Mouse (Mus musculus) spleen, adult 18-20 months (tissue): ENCODE measurements around the gene Ndufaf7.

Experiments used
- DNase-seq, 2 experiments: peaks; one replicate each; pipeline ENCODE4 v3.0.0; 2022; ENCODE audit warnings: mixed read lengths in 2 of 2

Ndufaf7 gene

GRCm38 (mm10) chr17:78936466-78937228 lies at the start of gene Ndufaf7, which contains the start of gene Cebpz:
Gene Ndufaf7, plus strand, starts transcription at chr17:78937136.
Gene Cebpz, minus strand, starts transcription at chr17:78937066.
- DNase-seq = peak; percentile 90 to 97

DNA sequence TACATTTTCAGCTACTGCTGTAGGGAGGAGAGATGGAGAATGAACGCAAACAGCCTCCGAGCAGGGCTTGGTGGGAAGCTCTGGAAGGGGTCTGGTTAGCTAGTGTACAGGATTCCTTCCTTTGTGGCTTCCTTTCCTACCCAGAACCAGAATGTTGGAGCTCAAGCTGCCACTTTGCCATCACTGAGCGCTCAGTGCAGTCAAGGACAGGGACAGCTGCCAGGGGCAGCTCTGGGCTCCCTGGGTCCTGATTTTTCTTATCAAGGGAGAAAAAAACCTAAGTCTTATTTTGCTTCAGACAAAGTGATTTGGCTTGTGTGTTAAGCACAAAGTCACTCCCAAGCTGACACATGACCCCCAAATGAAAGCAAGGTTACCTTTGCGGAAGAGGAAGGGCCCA lies 48.4 kb upstream of the Ndufaf7 start:
- no peak for DNase-seq

DNA sequence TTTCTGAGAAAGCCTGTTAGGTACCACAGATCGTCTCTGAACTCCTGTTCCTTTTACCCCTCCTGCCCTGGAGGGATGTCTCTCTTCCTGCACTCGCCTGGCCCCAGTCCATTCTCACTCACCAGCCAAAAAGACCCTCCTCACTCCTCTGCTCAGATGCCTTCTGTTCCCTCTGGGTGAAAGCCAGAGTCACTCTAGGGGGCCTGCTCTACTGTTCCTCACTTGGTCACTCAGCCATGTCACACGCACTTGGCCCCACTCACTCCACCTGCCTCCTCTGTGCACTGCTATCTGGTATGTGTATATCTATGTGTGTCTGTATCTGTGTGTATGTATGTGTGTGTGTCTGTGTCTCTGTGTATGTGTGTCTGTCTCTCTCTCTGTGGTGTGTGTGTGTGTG lies 47.8 kb upstream of the Ndufaf7 start:
- no peak for DNase-seq

DNA sequence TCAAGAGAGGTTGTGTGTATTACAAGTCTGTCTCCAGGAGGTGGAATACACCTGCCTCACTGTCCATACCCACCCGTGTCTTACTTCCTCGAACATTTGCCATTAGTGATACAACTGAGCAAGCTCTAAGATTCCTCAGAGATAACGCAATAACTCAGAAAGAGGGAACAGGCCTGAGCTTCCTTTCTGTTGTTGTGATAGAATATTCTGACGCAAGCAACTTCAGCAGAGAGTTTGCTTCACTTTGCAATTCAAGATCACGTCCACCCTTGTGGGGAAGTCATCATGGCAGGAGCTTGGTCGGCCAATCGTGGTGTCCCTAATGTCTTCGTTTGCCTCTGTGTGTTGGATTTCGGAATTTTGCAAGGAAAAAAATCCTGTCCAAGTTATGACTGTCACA lies 45.9 kb upstream of the Ndufaf7 start:
- no peak for DNase-seq

GRCm38 (mm10) chr17:78894991-78895390 lies 41.9 kb upstream of the Ndufaf7 start:
- no peak for DNase-seq

DNA sequence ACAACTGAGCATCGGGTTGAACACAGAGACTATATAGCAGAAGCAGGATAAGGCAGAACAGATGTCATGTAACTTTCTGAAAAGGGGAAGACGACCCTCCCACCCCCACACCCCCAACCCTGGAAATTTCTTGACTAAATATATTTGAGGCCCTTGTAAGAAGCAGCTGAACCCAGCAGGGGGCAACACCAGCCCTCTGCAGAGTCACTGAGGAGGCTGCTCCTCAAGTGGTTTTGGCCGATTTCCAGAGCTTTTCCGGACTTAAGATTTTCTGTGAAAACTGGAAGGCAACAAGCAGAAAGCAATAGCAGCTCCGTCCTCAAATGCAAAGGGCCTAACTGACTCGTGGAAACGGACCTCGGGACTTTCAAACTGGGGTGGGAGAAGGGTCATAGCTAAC lies 41.5 kb upstream of the Ndufaf7 start:
- DNase-seq = peak in 1 of 2 experiments; percentile 21

- DNase-seq = no peak
These were observed 33.8 kb upstream of the Ndufaf7 start for GRCm38 (mm10) chr17:78903158-78903557.

- DNase-seq = no peak
These were observed 30.0 kb upstream of the Ndufaf7 start, which contains the start of gene Sult6b1 for GRCm38 (mm10) chr17:78906892-78907291. Gene Sult6b1, minus strand, starts transcription at chr17:78906992.

- no peak for DNase-seq
These were observed 27.6 kb upstream of the Ndufaf7 start for GRCm38 (mm10) chr17:78909374-78909773.

DNA sequence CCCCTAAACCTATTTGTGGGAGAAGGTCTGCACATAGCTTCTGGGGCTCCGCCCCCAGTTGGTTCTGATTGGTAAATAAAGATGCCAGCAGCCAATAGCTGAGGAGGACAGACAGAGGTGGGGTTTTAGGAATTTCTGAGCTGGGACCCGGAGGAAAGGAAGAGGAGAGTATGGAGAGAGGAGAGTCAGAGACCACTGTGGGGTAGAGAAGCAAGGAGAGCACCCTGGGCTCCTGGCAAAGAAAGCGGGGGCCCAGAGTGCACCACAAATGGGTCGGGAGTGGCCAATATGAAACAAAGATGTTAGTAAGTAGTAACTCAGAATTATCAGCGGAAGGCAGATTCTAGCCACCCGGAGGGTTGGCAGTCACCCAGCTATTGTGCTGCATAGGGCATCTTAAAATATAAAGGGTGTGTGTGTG lies 24.1 kb upstream of the Ndufaf7 start:
- no peak for DNase-seq

DNA sequence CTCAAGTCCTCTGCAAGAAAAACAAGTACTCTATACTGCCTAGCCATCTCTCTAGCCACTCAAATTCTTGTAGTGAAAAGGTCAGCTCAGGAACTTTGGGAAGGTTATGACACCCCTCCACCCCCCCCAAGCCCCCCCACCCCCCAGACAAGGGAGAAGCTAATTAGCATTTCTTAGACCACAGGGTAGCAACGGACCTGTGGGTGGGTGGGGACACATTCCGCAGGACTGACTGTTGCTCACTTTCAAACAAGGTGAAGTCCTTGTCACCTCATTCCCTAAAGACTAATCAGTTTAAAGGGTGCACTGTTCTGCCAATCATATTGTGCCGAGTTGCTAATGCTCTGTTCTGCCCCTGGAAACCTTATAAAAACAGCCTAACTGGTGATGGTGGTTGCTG lies 23.0 kb upstream of the Ndufaf7 start:
- DNase-seq = no peak

GRCm38 (mm10) chr17:78915772-78916171 lies 21.2 kb upstream of the Ndufaf7 start:
- DNase-seq = no peak

DNA sequence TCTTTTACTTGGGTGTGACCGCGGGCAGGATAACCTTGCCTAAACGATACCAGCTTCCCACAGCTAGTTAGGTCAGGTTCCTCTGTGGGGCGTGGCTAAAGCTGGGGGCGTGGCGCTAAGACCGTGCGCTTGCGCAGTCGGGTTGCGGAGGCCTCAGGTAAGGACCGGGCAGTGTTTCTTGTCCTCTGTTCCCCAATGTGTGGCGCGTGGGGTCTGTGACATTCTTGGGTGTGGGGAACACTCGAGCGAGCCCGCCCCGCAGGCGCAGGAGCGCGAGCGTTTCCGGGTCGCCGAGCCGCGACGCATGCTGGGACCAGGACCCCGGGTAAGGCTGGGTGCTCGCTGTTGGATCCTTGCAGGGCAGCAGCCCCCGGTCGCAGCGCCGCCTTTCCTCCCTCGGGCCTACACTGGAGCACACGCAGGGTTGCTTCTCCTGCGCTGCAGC lies 20.5 kb upstream of the Ndufaf7 start, which contains the start of gene Cebpzos:
TSS of gene Cebpzos (plus strand) at position 132 of the 445 bp plus-strand sequence.
- peak; percentile 86 to 92 for DNase-seq

GRCm38 (mm10) chr17:78916899-78917298 lies 20.0 kb upstream of the Ndufaf7 start:
- no peak for DNase-seq

DNA sequence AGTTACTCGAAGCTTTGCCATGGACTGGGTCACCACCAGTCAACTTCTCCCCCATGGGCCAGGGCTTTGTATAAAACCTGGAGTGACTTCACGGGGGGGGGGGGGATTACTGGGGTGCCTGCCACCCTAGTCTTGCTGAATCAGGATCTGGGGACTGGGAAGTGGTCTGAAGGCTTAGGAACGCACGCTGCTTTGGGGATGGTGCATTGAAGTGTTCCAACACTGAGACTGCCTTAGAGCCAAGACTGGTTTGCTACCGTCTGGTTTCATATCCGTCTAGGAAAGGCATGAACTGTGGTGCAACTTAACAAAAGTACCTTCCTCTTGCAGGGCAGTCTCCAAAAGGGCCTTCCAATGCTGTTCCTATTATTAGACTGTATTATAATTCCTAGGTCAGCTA lies 19.2 kb upstream of the Ndufaf7 start:
- DNase-seq = no peak

- DNase-seq = no peak
These were observed 1.1 kb upstream of the Ndufaf7 start for GRCm38 (mm10) chr17:78935857-78936256.

DNA sequence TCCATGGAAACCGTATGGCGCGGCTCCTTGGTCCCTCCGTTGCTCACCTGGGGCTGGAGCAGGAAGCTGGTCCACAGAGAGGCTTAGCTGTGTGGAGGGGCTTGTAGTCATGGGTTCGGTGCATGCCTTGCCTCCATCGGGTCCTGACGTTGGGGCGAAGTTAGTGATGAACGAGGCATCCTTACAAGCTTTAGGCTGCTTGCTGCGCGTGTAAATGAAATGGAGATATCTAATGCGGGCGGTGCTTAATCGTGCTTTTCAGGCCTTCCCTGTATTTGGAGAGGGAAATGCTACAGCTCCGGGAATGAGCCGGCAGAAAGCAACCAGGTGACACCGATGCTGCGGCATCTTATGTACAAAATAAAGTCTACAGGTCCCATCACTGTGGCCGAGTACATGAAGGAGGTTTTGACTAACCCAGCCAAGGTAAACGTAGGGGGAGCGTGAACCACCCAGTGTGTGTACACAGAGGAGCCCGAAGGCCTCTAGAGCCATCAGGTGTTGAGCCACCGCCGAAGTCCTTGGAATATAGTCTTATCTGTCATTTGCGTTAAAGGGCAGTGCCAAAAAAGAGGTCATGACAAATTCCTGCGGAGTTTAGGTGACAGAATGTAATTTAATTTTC lies 405 bp downstream of the Ndufaf7 start:
- no peak for DNase-seq

GRCm38 (mm10) chr17:78938927-78939326 lies 2.0 kb downstream of the Ndufaf7 start:
- DNase-seq = no peak

DNA sequence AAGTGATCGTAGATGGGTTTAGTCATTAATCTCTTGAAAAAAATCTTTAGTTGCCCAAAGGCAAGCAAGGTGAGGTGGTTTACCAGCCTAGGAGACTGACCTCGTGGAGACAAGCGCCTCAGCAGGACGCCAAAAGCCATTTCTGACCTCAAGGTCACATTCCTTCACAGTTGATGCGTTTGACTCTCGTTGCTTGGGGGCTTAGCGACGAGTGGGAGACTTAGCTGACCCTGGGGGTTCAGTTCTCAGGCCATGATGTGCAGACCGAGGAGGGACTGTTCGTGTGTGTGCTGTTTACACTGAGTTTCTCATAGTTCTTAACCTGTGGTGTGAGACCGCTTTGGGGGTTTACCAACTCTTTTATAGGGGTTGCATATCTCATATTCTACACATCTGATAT lies 5.6 kb downstream of the Ndufaf7 start:
- no peak for DNase-seq

GRCm38 (mm10) chr17:78951225-78951624 lies 14.3 kb downstream of the Ndufaf7 start:
- no peak for DNase-seq

DNA sequence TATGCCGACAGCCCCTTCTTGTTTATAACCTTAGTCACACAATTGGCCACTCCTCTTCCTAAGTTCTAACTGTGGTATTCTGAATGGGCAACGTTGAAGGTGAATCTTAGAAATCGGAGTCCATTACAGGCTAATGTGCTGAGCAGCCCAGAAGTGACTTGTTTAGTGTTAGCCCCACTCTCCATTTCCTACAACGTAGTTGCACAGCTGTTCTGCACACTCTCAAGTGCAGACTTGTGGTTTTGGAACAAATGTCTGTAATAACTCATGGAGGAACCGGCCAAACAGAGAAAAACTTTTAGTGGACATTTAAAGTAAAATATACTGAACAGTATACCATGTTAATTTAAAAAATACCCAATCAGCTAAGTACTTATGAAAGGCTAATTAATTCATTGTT lies 15.1 kb downstream of the Ndufaf7 start:
- no peak for DNase-seq

GRCm38 (mm10) chr17:78953240-78953639 lies 16.3 kb downstream of the Ndufaf7 start:
- no peak for DNase-seq

DNA sequence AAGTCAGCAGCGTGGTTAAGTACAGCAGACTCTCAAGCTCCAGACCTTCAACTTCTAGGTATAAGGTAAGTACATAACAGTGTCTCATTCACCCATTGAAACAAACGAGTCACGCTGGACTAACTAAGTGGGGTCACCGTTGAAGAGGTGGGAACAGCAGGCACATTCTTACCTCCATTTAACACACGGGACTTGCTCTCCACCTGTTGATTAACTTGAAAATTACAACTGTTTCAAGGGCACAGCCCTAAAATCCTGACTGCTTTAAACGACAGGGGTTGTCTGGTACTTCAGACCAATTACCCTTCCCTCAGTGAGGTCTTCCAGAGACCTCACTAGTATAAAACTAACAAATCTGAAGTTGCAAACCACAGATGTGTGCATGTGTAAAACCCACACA lies 22.5 kb downstream of the Ndufaf7 start:
- DNase-seq = no peak

DNA sequence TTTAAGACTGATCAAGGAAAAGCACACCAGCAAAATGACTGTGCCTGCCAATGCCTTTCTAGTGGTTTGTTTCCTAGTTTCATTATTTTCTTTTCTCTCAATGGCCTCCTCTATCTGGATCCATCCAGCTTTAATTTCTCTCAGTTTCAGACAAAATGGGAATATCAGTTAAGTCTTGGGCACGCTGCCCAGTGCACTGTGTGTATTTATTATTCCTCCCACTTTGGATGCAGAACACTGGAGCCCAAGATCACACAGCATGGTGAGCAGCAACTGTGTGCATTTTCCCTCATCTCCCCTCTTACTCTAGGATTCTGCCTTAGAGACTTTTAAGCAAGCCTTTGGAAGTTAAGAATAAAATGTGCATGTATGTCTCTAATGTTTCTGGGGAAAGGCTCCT lies 27.5 kb downstream of the Ndufaf7 start:
- no peak for DNase-seq
